Mouse (Mus musculus) limb, embryonic 10.5 days (tissue): ENCODE data around the gene Slc8b1. TPM values are rescaled to one million over a fixed set of nuclear protein-coding genes. Genes with fewer than 3 reads are reported as not detected.
A peak's percentile ranks its signal among the peaks of the same experiment; 100 is the strongest.

Experiments
- DNase-seq: peaks from one replicate; pipeline ENCODE4 v3.0.0-alpha.2; 2017; ENCODE audit warnings: low spot score
- H3K27ac ChIP-seq: fragments of 300-500 bp; sonication (generic); 2 replicates; pipeline ENCODE4 v1.5.1; 2016; ENCODE audit warnings: mild to moderate bottlenecking
- H3K27me3 ChIP-seq: fragments of 300-500 bp; sonication (generic); 2 replicates; pipeline ENCODE4 v1.6.1; 2016; ENCODE audit warnings: low read depth, mild to moderate bottlenecking; ENCODE audit not compliant: poor library complexity, severe bottlenecking
- H3K36me3 ChIP-seq: fragments of 300-500 bp; sonication (generic); 2 replicates; pipeline ENCODE4 v1.6.1; 2016; ENCODE audit warnings: mild to moderate bottlenecking, moderate library complexity
- H3K4me1 ChIP-seq: fragments of 300-500 bp; sonication (generic); 2 replicates; pipeline ENCODE4 v1.6.1; 2016
- H3K4me3 ChIP-seq: fragments of 300-500 bp; sonication (generic); 2 replicates; pipeline ENCODE4 v1.5.1; 2016; ENCODE audit warnings: mild to moderate bottlenecking, moderate library complexity
- H3K9me3 ChIP-seq: fragments of 300-500 bp; sonication (generic); replicated peaks from 2 replicates; pipeline ENCODE4 v1.6.1; 2016; ENCODE audit warnings: mild to moderate bottlenecking
- WGBS: fragments of 180-500 bp; shearing (Covaris S2); methylation state at CpG from one replicate; pipeline ENCODE4 v1.1.7; 2016; 5-methylcytosine and 5-hydroxymethylcytosine counted together
- polyA plus RNA-seq: library from polyadenylated mRNA; unstranded; fragments of >200 nt; fragmentation: Nextera tagmentation; extraction: Ambion mirVana; gene quantifications from 2 replicates; pipeline ENCODE4 v1.2.1, GENCODE M21; 2016

The Slc8b1 gene
- polyA plus RNA-seq, result 3.7 and 4.4 TPM in 2 replicates

GRCm38 (mm10) chr5:120510982-120511642, at the start of gene Slc8b1:
Slc8b1 (plus strand) TSS chr5:120511168.
- Histone ChIP-seq H3K9me3 (no peaks in the 10 kb centered on the region), H3K36me3 (no peaks in the 10 kb centered on the region), H3K4me3 (peak within 1 kb of the TSS; percentile 60), H3K27ac (peak within 1 kb of the TSS; percentile 69), H3K4me1 (peaks cover 41% of the 10 kb centered on the region), H3K27me3 (peaks cover 23% of the 10 kb centered on the region)
- 1% methylated on average over 36 of the region's 36 CpGs for WGBS
- peak; percentile 96 for DNase-seq

DNA sequence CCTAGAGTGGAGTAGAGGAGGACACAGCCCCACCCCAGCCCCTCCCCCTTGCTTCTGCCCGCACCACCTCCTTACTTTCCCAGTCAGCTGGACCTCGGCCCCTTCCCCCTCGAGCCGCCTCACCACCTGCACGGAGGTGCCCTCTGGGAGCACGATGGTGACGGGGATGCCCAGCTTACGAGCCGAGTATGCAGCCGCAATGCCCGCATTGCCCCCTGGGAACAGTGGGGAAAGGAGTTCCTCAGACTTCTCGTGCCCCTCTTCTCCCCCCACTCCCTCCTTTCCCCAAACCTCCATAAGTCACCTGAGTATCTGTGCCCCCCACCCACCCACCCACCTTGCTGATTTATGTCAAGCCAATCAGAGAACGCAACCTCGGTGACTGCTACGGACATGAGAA, 49.1 kb upstream of the Slc8b1 start:
- Histone ChIP-seq H3K4me3 (no peak overlapping the region), H3K4me1 (peaks cover 13% of the 10 kb centered on the region), H3K27ac (no peak overlapping the region), H3K36me3 (no peaks in the 10 kb centered on the region), H3K9me3 (no peaks in the 10 kb centered on the region), H3K27me3 (peaks cover 52% of the 10 kb centered on the region)
- 75% methylated on average over 15 of the region's 15 CpGs for WGBS
- no peak for DNase-seq

GRCm38 (mm10) chr5:120464321-120464720, 46.6 kb upstream of the Slc8b1 start:
- Histone ChIP-seq H3K9me3 (no peaks in the 10 kb centered on the region), H3K36me3 (no peaks in the 10 kb centered on the region), H3K4me1 (peaks cover 11% of the 10 kb centered on the region), H3K27ac (no peak overlapping the region), H3K27me3 (peaks cover 39% of the 10 kb centered on the region), H3K4me3 (no peak overlapping the region)
- WGBS, result 73% methylated on average over 4 of the region's 4 CpGs
- peak; percentile 45 for DNase-seq

DNA sequence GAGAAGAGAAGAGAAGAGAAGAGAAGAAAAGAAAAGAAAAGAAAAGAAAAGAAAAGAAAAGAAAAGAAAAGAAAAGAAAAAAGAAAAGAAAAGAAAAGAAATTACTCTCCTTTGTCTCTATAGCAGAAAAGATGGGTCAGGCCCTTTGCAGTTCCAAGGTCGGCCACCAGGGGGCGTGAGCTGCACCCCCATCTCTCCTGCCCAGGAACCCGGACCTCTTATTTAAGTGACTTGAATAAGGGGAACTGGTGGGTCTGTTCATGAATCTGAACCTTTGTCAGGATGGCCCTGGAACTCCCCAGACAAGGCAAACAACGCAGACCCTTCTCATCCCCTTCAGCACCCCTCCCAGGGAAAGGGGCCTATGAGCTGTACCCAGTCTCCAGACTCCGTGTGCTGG, 45.9 kb upstream of the Slc8b1 start:
- H3K4me1 ChIP-seq, result peaks cover 11% of the 10 kb centered on the region
- peak; percentile 49 for DNase-seq

DNA sequence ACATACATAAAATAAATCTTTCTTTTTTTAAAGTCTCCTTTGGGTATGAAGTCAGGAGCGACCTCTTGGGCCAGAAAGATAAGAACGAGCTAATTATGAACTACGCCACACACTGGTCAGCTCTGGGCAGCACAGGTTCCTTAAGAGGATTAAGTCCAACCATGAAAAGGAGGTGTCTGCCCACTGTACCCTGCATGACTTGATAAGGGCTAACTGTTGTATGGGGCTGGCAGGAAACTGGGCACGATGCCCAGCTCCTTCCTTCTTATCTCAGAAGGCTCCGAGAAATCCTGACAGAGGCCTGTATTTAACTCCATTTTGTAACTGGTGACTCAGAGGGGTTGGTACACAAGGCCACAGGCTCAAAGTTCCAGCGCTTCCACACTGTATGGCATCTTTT, 45.1 kb upstream of the Slc8b1 start:
- Histone ChIP-seq H3K27ac (no peak overlapping the region), H3K9me3 (no peaks in the 10 kb centered on the region), H3K4me1 (peaks cover 11% of the 10 kb centered on the region), H3K27me3 (peaks cover 25% of the 10 kb centered on the region), H3K4me3 (no peak overlapping the region), H3K36me3 (no peaks in the 10 kb centered on the region)
- 93% methylated on average over 6 of the region's 6 CpGs for WGBS
- no peak for DNase-seq

More for the DNA sequence above, 45.9 kb upstream of the Slc8b1 start:
- WGBS, result 47% methylated on average over 5 of the region's 5 CpGs
- H3K9me3 ChIP-seq, result no peaks in the 10 kb centered on the region
- peaks cover 33% of the 10 kb centered on the region for H3K27me3 ChIP-seq
- H3K36me3 ChIP-seq, result no peaks in the 10 kb centered on the region
- H3K4me3 ChIP-seq, result no peak overlapping the region
- H3K27ac ChIP-seq, result no peak overlapping the region

GRCm38 (mm10) chr5:120467026-120467425, 43.9 kb upstream of the Slc8b1 start:
- H3K27ac ChIP-seq, result no peak overlapping the region
- peak; percentile 41 for DNase-seq
- no peaks in the 10 kb centered on the region for H3K36me3 ChIP-seq
- peaks cover 14% of the 10 kb centered on the region for H3K27me3 ChIP-seq
- no peaks in the 10 kb centered on the region for H3K9me3 ChIP-seq
- peaks cover 20% of the 10 kb centered on the region for H3K4me1 ChIP-seq
- 3% methylated on average over 4 of the region's 4 CpGs for WGBS
- peak overlapping the region; percentile 35 for H3K4me3 ChIP-seq

DNA sequence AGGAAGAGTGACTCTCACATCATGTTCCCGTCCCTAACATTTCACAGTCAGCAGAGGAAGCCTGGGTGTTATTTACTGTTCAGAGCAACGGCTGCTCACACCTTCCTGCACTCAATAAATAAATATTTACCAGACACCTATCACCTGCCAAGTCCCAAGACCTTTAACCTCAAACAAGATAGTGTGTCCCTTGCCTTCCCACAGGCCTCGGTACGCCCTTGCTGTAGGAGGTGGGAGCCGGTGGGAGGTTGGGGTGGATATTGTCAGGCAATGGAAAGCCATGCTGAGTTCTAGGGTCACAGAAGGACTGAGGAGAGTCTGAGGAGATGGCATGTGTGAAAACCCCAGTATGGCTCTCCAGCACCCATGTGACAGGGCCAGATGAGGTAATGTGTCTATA, 42.6 kb upstream of the Slc8b1 start:
- DNase-seq, result no peak
- 78% methylated on average over 5 of the region's 5 CpGs for WGBS
- H3K27me3 ChIP-seq, result 0 out of 2 replicates have a peak, but pooled peaks cover under 1% of the 10 kb centered on the region

DNA sequence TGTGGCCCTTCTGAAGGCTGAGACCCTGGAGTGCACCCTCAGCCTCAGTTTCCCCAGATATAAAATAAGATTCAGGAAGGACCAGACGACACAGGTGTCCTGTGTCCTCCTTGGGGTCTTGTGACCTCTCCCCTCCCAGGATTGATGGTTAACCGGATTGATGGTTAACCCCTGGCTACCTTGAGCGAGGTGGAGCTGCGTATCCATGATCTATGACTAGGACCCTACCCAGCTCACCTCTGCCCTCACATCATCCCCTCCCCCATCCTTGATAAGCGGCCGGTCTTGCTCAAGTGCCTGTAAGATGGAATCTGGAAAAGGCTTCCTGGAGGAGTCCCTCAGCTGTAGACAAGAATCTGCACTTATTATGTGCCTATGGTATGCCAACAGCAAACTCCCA, 42.1 kb upstream of the Slc8b1 start:
- WGBS, result 89% methylated on average over 6 of the region's 6 CpGs
- DNase-seq, result no peak
- Histone ChIP-seq H3K27me3 (no peaks in the 10 kb centered on the region), H3K27ac (no peak overlapping the region), H3K36me3 (no peaks in the 10 kb centered on the region), H3K4me3 (no peak overlapping the region), H3K4me1 (peaks cover 17% of the 10 kb centered on the region), H3K9me3 (no peaks in the 10 kb centered on the region)

More for the DNA sequence above, 42.6 kb upstream of the Slc8b1 start:
- no peak overlapping the region for H3K4me3 ChIP-seq
- peaks cover 17% of the 10 kb centered on the region for H3K4me1 ChIP-seq
- no peak overlapping the region for H3K27ac ChIP-seq
- H3K9me3 ChIP-seq, result no peaks in the 10 kb centered on the region
- no peaks in the 10 kb centered on the region for H3K36me3 ChIP-seq

- Histone ChIP-seq H3K36me3 (no peaks in the 10 kb centered on the region), H3K27me3 (peaks cover 5% of the 10 kb centered on the region; the same call in 1 of the 2 replicates), H3K4me1 (peaks cover 23% of the 10 kb centered on the region), H3K9me3 (no peaks in the 10 kb centered on the region), H3K4me3 (no peak overlapping the region), H3K27ac (no peak overlapping the region)
- WGBS, result 48% methylated on average over 4 of the region's 4 CpGs
- DNase-seq, result no peak
Observed at GRCm38 (mm10) chr5:120471538-120471937, 39.4 kb upstream of the Slc8b1 start.

- no peak within 1 kb of the TSS for H3K27ac ChIP-seq
- peaks cover 16% of the 10 kb centered on the region for H3K4me1 ChIP-seq
- 79% methylated on average over 8 of the region's 8 CpGs for WGBS
Observed at GRCm38 (mm10) chr5:120472770-120473169, 38.2 kb upstream of the Slc8b1 start, which contains the start of gene Sdsl. Sdsl (minus strand) TSS chr5:120472810.

GRCm38 (mm10) chr5:120473361-120473760, 37.6 kb upstream of the Slc8b1 start:
- no peaks in the 10 kb centered on the region for H3K9me3 ChIP-seq
- no peak overlapping the region for H3K27ac ChIP-seq
- H3K27me3 ChIP-seq, result peaks cover 15% of the 10 kb centered on the region
- no peak for DNase-seq
- H3K36me3 ChIP-seq, result no peaks in the 10 kb centered on the region
- no peak overlapping the region for H3K4me3 ChIP-seq
- 100% methylated on average over 2 of the region's 2 CpGs for WGBS
- peaks cover 16% of the 10 kb centered on the region for H3K4me1 ChIP-seq

More at GRCm38 (mm10) chr5:120472770-120473169, 38.2 kb upstream of the Slc8b1 start, which contains the start of gene Sdsl:
- Histone ChIP-seq H3K4me3 (no peak within 1 kb of the TSS), H3K27me3 (peaks cover 15% of the 10 kb centered on the region), H3K36me3 (no peaks in the 10 kb centered on the region), H3K9me3 (no peaks in the 10 kb centered on the region)
- no peak for DNase-seq

GRCm38 (mm10) chr5:120475861-120476260, 35.1 kb upstream of the Slc8b1 start:
- DNase-seq, result no peak
- Histone ChIP-seq H3K9me3 (no peaks in the 10 kb centered on the region), H3K4me3 (peak overlapping the region; percentile 14; the same call in 1 of the 2 replicates), H3K36me3 (no peaks in the 10 kb centered on the region), H3K27me3 (peaks cover 15% of the 10 kb centered on the region), H3K27ac (no peak overlapping the region), H3K4me1 (peaks cover 16% of the 10 kb centered on the region)
- 57% methylated on average over 8 of the region's 8 CpGs for WGBS

DNA sequence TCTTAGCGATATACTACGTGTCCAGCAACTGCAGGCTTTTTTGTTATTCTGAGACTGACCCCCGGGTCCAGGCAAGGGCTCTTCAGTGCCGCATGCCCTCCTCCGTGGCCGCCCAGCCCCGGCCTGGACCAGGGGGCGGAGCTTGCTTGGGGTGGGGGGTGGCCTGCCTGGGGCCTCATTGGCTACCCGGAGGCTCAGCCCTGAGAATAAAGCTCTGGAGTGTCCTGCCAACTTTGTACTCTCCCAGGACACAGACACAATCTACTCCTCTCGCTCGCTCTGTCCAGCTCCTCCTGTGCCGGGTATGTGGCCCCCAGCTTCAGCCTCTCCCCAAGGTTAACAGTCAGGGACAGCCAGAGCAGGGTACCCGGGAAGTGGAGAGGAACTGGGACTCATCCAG, 34.7 kb upstream of the Slc8b1 start, which contains the start of gene Sds:
Sds (plus strand) TSS at position 231 of the 400 bp plus-strand sequence.
- Histone ChIP-seq H3K27me3 (peaks cover 15% of the 10 kb centered on the region), H3K9me3 (no peaks in the 10 kb centered on the region), H3K36me3 (no peaks in the 10 kb centered on the region), H3K4me1 (peaks cover 17% of the 10 kb centered on the region), H3K27ac (no peak within 1 kb of the TSS), H3K4me3 (peak within 1 kb of the TSS; percentile 14; the same call in 1 of the 2 replicates)
- no peak for DNase-seq
- WGBS, result 16% methylated on average over 13 of the region's 13 CpGs
